Mouse (Mus musculus): ENCODE results near the gene Otub2. TPM values are rescaled to one million over a fixed set of nuclear protein-coding genes. Genes with fewer than 3 reads are reported as not detected.
A peak's percentile ranks its signal among the peaks of the same experiment; 100 is the strongest.

Gene Otub2
- polyA plus RNA-seq, 1 experiment from 2014 or later: 5.6 TPM

GRCm38 (mm10) chr12:103389348-103389727, 856 bp downstream of the Otub2 start:
- Histone ChIP-seq H3K27me3 (replicated peaks; ENCODE audit: control insufficient read depth, insufficient read depth, low read length) (no peaks in the 10 kb centered on the region), H3K27ac (ENCODE audit: low read depth) (no peak overlapping the region), H3K9me3 (ENCODE audit: control insufficient read depth, low read length) (no peaks in the 10 kb centered on the region), H3K36me3 (ENCODE audit: control insufficient read depth, insufficient read depth, low read length) (no peaks in the 10 kb centered on the region), H3K9ac (ENCODE audit: low read length) (peak overlapping the region; percentile 75), H3K4me1 (replicated peaks; ENCODE audit: control insufficient read depth, insufficient read depth, low read length) (peaks cover 6% of the 10 kb centered on the region), H3K4me3 (ENCODE audit: low read depth, low read length) (peak overlapping the region; percentile 80), H3K4me2 (ENCODE audit: low read length) (peak overlapping the region; percentile 64)
- DNase-seq (ENCODE audit: low spot score): no peak
- ATAC-seq (replicated peaks; ENCODE audit: low FRiP score, low TSS enrichment, low read depth): no peak
- WGBS: 67% methylated on average over 2 of the region's 2 CpGs

GRCm38 (mm10) chr12:103389982-103390381, 1.5 kb downstream of the Otub2 start:
- H3K4me1 ChIP-seq (replicated peaks; ENCODE audit: control insufficient read depth, insufficient read depth, low read length): peaks cover 6% of the 10 kb centered on the region
- no peaks in the 10 kb centered on the region for H3K9me3 ChIP-seq (ENCODE audit: control insufficient read depth, low read length)
- no peak overlapping the region for H3K4me3 ChIP-seq (ENCODE audit: low read depth, low read length)
- 82% methylated on average over 4 of the region's 4 CpGs for WGBS
- no peaks in the 10 kb centered on the region for H3K36me3 ChIP-seq (ENCODE audit: control insufficient read depth, insufficient read depth, low read length)
- no peak overlapping the region for H3K4me2 ChIP-seq (ENCODE audit: low read length)
- no peak for ATAC-seq (replicated peaks; ENCODE audit: low FRiP score, low TSS enrichment, low read depth)
- no peak overlapping the region for H3K27ac ChIP-seq (ENCODE audit: low read depth)
- no peak overlapping the region for H3K9ac ChIP-seq (ENCODE audit: low read length)
- DNase-seq (ENCODE audit: low spot score): no peak
- no peaks in the 10 kb centered on the region for H3K27me3 ChIP-seq (replicated peaks; ENCODE audit: control insufficient read depth, insufficient read depth, low read length)

- DNase-seq (ENCODE audit: low spot score): no peak
- Histone ChIP-seq H3K36me3 (ENCODE audit: control insufficient read depth, insufficient read depth, low read length) (no peaks in the 10 kb centered on the region), H3K4me3 (ENCODE audit: low read depth, low read length) (no peak overlapping the region), H3K9ac (ENCODE audit: low read length) (no peak overlapping the region), H3K4me1 (replicated peaks; ENCODE audit: control insufficient read depth, insufficient read depth, low read length) (peaks cover 6% of the 10 kb centered on the region), H3K4me2 (ENCODE audit: low read length) (no peak overlapping the region), H3K27ac (ENCODE audit: low read depth) (no peak overlapping the region), H3K9me3 (ENCODE audit: control insufficient read depth, low read length) (no peaks in the 10 kb centered on the region), H3K27me3 (replicated peaks; ENCODE audit: control insufficient read depth, insufficient read depth, low read length) (no peaks in the 10 kb centered on the region)
- WGBS: 61% methylated on average over 7 of the region's 7 CpGs
- no peak for ATAC-seq (replicated peaks; ENCODE audit: low FRiP score, low TSS enrichment, low read depth)
Observed at GRCm38 (mm10) chr12:103391098-103391497, 2.6 kb downstream of the Otub2 start.

GRCm38 (mm10) chr12:103393528-103393927, 5.0 kb downstream of the Otub2 start:
- Histone ChIP-seq H3K4me1 (replicated peaks; ENCODE audit: control insufficient read depth, insufficient read depth, low read length) (peaks cover 6% of the 10 kb centered on the region), H3K9me3 (ENCODE audit: control insufficient read depth, low read length) (no peaks in the 10 kb centered on the region), H3K36me3 (ENCODE audit: control insufficient read depth, insufficient read depth, low read length) (no peaks in the 10 kb centered on the region), H3K4me3 (ENCODE audit: low read depth, low read length) (no peak overlapping the region), H3K9ac (ENCODE audit: low read length) (no peak overlapping the region), H3K4me2 (ENCODE audit: low read length) (no peak overlapping the region), H3K27ac (ENCODE audit: low read depth) (no peak overlapping the region), H3K27me3 (replicated peaks; ENCODE audit: control insufficient read depth, insufficient read depth, low read length) (no peaks in the 10 kb centered on the region)
- DNase-seq (ENCODE audit: low spot score): no peak
- ATAC-seq (replicated peaks; ENCODE audit: low FRiP score, low TSS enrichment, low read depth): no peak
- WGBS: 30% methylated on average over 6 of the region's 6 CpGs

- Histone ChIP-seq H3K4me1 (replicated peaks; ENCODE audit: control insufficient read depth, insufficient read depth, low read length) (no peaks in the 10 kb centered on the region), H3K4me2 (ENCODE audit: low read length) (no peak overlapping the region), H3K9me3 (ENCODE audit: control insufficient read depth, low read length) (no peaks in the 10 kb centered on the region), H3K27me3 (replicated peaks; ENCODE audit: control insufficient read depth, insufficient read depth, low read length) (no peaks in the 10 kb centered on the region), H3K9ac (ENCODE audit: low read length) (no peak overlapping the region), H3K36me3 (ENCODE audit: control insufficient read depth, insufficient read depth, low read length) (0 out of 2 replicates have a peak, but pooled peaks cover under 1% of the 10 kb centered on the region), H3K4me3 (ENCODE audit: low read depth, low read length) (no peak overlapping the region), H3K27ac (ENCODE audit: low read depth) (no peak overlapping the region)
- DNase-seq (ENCODE audit: low spot score) (no peak), ATAC-seq (replicated peaks; ENCODE audit: low FRiP score, low TSS enrichment, low read depth) (no peak)
- whole genome bisulfite sequencing: 66% methylated on average over 12 of the region's 12 CpGs
Observed at GRCm38 (mm10) chr12:103395486-103396275, 7.2 kb downstream of the Otub2 start.

GRCm38 (mm10) chr12:103396751-103397150, 8.3 kb downstream of the Otub2 start:
- H3K4me1 ChIP-seq (replicated peaks; ENCODE audit: control insufficient read depth, insufficient read depth, low read length): no peaks in the 10 kb centered on the region
- DNase-seq (ENCODE audit: low spot score) (no peak), ATAC-seq (replicated peaks; ENCODE audit: low FRiP score, low TSS enrichment, low read depth) (no peak)
- H3K27me3 ChIP-seq (replicated peaks; ENCODE audit: control insufficient read depth, insufficient read depth, low read length): no peaks in the 10 kb centered on the region
- H3K4me2 ChIP-seq (ENCODE audit: low read length): no peak overlapping the region
- H3K9ac ChIP-seq (ENCODE audit: low read length): no peak overlapping the region
- no peak overlapping the region for H3K27ac ChIP-seq (ENCODE audit: low read depth)
- H3K4me3 ChIP-seq (ENCODE audit: low read depth, low read length): no peak overlapping the region
- peaks cover 4% of the 10 kb centered on the region; the same call in 1 of the 2 replicates for H3K36me3 ChIP-seq (ENCODE audit: control insufficient read depth, insufficient read depth, low read length)
- 85% methylated on average over 7 of the region's 7 CpGs for WGBS
- no peaks in the 10 kb centered on the region for H3K9me3 ChIP-seq (ENCODE audit: control insufficient read depth, low read length)

GRCm38 (mm10) chr12:103404131-103404530, 15.6 kb downstream of the Otub2 start:
- H3K9me3 ChIP-seq (ENCODE audit: control insufficient read depth, low read length): no peaks in the 10 kb centered on the region
- ATAC-seq (replicated peaks; ENCODE audit: low FRiP score, low TSS enrichment, low read depth) (no peak), DNase-seq (ENCODE audit: low spot score) (no peak)
- peaks cover 62% of the 10 kb centered on the region for H3K36me3 ChIP-seq (ENCODE audit: control insufficient read depth, insufficient read depth, low read length)
- H3K4me3 ChIP-seq (ENCODE audit: low read depth, low read length): no peak overlapping the region
- no peak overlapping the region for H3K4me2 ChIP-seq (ENCODE audit: low read length)
- H3K27me3 ChIP-seq (replicated peaks; ENCODE audit: control insufficient read depth, insufficient read depth, low read length): no peaks in the 10 kb centered on the region
- H3K4me1 ChIP-seq (replicated peaks; ENCODE audit: control insufficient read depth, insufficient read depth, low read length): no peaks in the 10 kb centered on the region
- no peak overlapping the region for H3K27ac ChIP-seq (ENCODE audit: low read depth)
- 86% methylated on average over 18 of the region's 18 CpGs for WGBS
- no peak overlapping the region for H3K9ac ChIP-seq (ENCODE audit: low read length)

- H3K4me2 ChIP-seq (ENCODE audit: low read length): no peak within 1 kb of the TSS
- H3K4me3 ChIP-seq (ENCODE audit: low read depth, low read length): no peak within 1 kb of the TSS
- H3K36me3 ChIP-seq (ENCODE audit: control insufficient read depth, insufficient read depth, low read length): peaks cover 92% of the 10 kb centered on the region
- 92% methylated on average over 4 of the region's 4 CpGs for WGBS
- no peaks in the 10 kb centered on the region for H3K27me3 ChIP-seq (replicated peaks; ENCODE audit: control insufficient read depth, insufficient read depth, low read length)
- DNase-seq (ENCODE audit: low spot score): no peak
- no peaks in the 10 kb centered on the region for H3K9me3 ChIP-seq (ENCODE audit: control insufficient read depth, low read length)
- no peak for ATAC-seq (replicated peaks; ENCODE audit: low FRiP score, low TSS enrichment, low read depth)
- no peak within 1 kb of the TSS for H3K9ac ChIP-seq (ENCODE audit: low read length)
- H3K27ac ChIP-seq (ENCODE audit: low read depth): no peak within 1 kb of the TSS
- no peaks in the 10 kb centered on the region for H3K4me1 ChIP-seq (replicated peaks; ENCODE audit: control insufficient read depth, insufficient read depth, low read length)
Observed at GRCm38 (mm10) chr12:103407720-103408119, 19.2 kb downstream of the Otub2 start, which contains the start of gene 9330161L09Rik. Gene 9330161L09Rik, minus strand, starts transcription at chr12:103407820.

GRCm38 (mm10) chr12:103408144-103408543, 19.7 kb downstream of the Otub2 start:
- DNase-seq (ENCODE audit: low spot score): no peak
- H3K9me3 ChIP-seq (ENCODE audit: control insufficient read depth, low read length): no peaks in the 10 kb centered on the region
- 92% methylated on average over 10 of the region's 10 CpGs for WGBS
- no peak overlapping the region for H3K4me2 ChIP-seq (ENCODE audit: low read length)
- H3K9ac ChIP-seq (ENCODE audit: low read length): no peak overlapping the region
- H3K27ac ChIP-seq (ENCODE audit: low read depth): no peak overlapping the region
- H3K4me1 ChIP-seq (replicated peaks; ENCODE audit: control insufficient read depth, insufficient read depth, low read length): no peaks in the 10 kb centered on the region
- ATAC-seq (replicated peaks; ENCODE audit: low FRiP score, low TSS enrichment, low read depth): no peak
- no peak overlapping the region for H3K4me3 ChIP-seq (ENCODE audit: low read depth, low read length)
- H3K36me3 ChIP-seq (ENCODE audit: control insufficient read depth, insufficient read depth, low read length): peaks cover 92% of the 10 kb centered on the region
- H3K27me3 ChIP-seq (replicated peaks; ENCODE audit: control insufficient read depth, insufficient read depth, low read length): no peaks in the 10 kb centered on the region

Data from intestine, embryonic 14.5 days (tissue).